Mouse (Mus musculus) G1E (cell line): ENCODE results near the gene Cdkn2b.

Source experiments
- CTCF ChIP-seq: IDR thresholded peaks from 2 replicates; pipeline ENCODE4 v1.5.1; 2012; ENCODE audit warnings: low read depth, low read length, inconsistent platforms, mixed read lengths
- GATA1 ChIP-seq: IDR thresholded peaks from 2 replicates; pipeline ENCODE4 v1.6.1; 2012; ENCODE audit warnings: borderline replicate concordance, low read length, inconsistent platforms, mixed read lengths
- POLR2AphosphoS5 ChIP-seq: IDR thresholded peaks from 2 replicates; pipeline ENCODE4 v1.6.1; 2012; ENCODE audit warnings: low read depth, low read length, inconsistent platforms; ENCODE audit not compliant: insufficient replicate concordance
- TAL1 ChIP-seq: conservative IDR thresholded peaks from 2 replicates; pipeline ENCODE4 v1.6.1; 2012; ENCODE audit warnings: low read depth, low read length, inconsistent platforms, mixed read lengths

- TF ChIP-seq CTCF (no peak), GATA1 (no peak), POLR2AphosphoS5 (no peak), TAL1 (no peak)
Observed at GRCm38 (mm10) chr4:89359506-89359905, 48.7 kb upstream of the Cdkn2b start.
